Mouse (Mus musculus) stomach, embryonic 14.5 days (tissue): ENCODE data around the gene Nme4. TPM values are rescaled to one million over a fixed set of nuclear protein-coding genes. Genes with fewer than 3 reads are reported as not detected.

ENCODE experiments used
- ATAC-seq: fragments of 200-750 bp; cut with Nextera tagmentation; 2 replicates; pipeline ENCODE4 v1.8.0; 2017; ENCODE audit warnings: low read depth, moderate TSS enrichment; ENCODE audit not compliant: insufficient number of reproducible peaks, insufficient read depth, low FRiP score
- H3K27ac ChIP-seq: fragments of 300-500 bp; sonication (generic); 2 replicates; pipeline ENCODE4 v1.5.1; 2014; ENCODE audit warnings: mild to moderate bottlenecking, low read length, moderate library complexity, mixed read lengths
- H3K27me3 ChIP-seq: fragments of 300-500 bp; sonication (generic); 2 replicates; pipeline ENCODE4 v1.6.1; 2014; ENCODE audit warnings: low read length, control low read depth, mixed read lengths; ENCODE audit not compliant: control insufficient read depth, insufficient read depth
- H3K36me3 ChIP-seq: fragments of 300-500 bp; sonication (generic); 2 replicates; pipeline ENCODE4 v1.6.1; 2014; ENCODE audit warnings: mild to moderate bottlenecking, control low read depth, low read length, moderate library complexity, mixed read lengths; ENCODE audit not compliant: control insufficient read depth, insufficient read depth
- H3K4me1 ChIP-seq: fragments of 300-500 bp; sonication (generic); 2 replicates; pipeline ENCODE4 v1.6.1; 2014; ENCODE audit warnings: low read length, control low read depth, mixed read lengths; ENCODE audit not compliant: control insufficient read depth, insufficient read depth
- H3K4me2 ChIP-seq: fragments of 300-500 bp; sonication (generic); replicated peaks from 2 replicates; pipeline ENCODE4 v1.6.1; 2014; ENCODE audit warnings: low read depth, low read length, control low read depth
- H3K4me3 ChIP-seq: fragments of 300-500 bp; sonication (generic); 2 replicates; pipeline ENCODE4 v1.5.1; 2014; ENCODE audit warnings: low read depth, low read length, control low read depth
- H3K9ac ChIP-seq: fragments of 300-500 bp; sonication (generic); replicated peaks from 2 replicates; pipeline ENCODE4 v1.6.1; 2014; ENCODE audit warnings: low read depth, mild to moderate bottlenecking, control low read depth, low read length, moderate library complexity, mixed read lengths
- H3K9me3 ChIP-seq: fragments of 300-500 bp; sonication (generic); 2 replicates; pipeline ENCODE4 v1.6.1; 2016; ENCODE audit warnings: low read depth, low read length, control low read depth; ENCODE audit not compliant: control insufficient read depth
- WGBS: fragments of 180-500 bp; shearing (Covaris S2); extraction: QIAGEN DNeasy Blood & Tissue Kit; methylation state at CpG from one replicate; pipeline ENCODE4 v1.1.7; 2014; 5-methylcytosine and 5-hydroxymethylcytosine counted together
- polyA plus RNA-seq: library from polyadenylated mRNA; unstranded; fragments of >200 nt; fragmentation: Nextera tagmentation; extraction: Ambion mirVana; gene quantifications from 2 replicates; pipeline ENCODE4 v1.2.1, GENCODE M21; 2014

Gene Nme4
- polyA plus RNA-seq, 1 experiment from 2014 or later: 96.5 TPM

GRCm38 (mm10) chr17:26131856-26132853 lies 36.8 kb upstream of the Nme4 start:
- Histone ChIP-seq H3K27ac (no peak overlapping the region), H3K4me1 (no peaks in the 10 kb centered on the region), H3K4me2 (no peak overlapping the region), H3K36me3 (peaks cover 29% of the 10 kb centered on the region), H3K9ac (no peak overlapping the region), H3K9me3 (no peaks in the 10 kb centered on the region), H3K27me3 (no peaks in the 10 kb centered on the region), H3K4me3 (no peak overlapping the region)
- ATAC-seq: no peak
- 91% methylated on average over 18 of the region's 18 CpGs for WGBS

- ATAC-seq: no peak
- Histone ChIP-seq H3K4me3 (no peak overlapping the region), H3K4me2 (no peak overlapping the region), H3K9me3 (no peaks in the 10 kb centered on the region), H3K36me3 (peaks cover 38% of the 10 kb centered on the region), H3K27me3 (no peaks in the 10 kb centered on the region), H3K27ac (no peak overlapping the region), H3K9ac (no peak overlapping the region), H3K4me1 (no peaks in the 10 kb centered on the region)
- WGBS: 85% methylated on average over 18 of the region's 18 CpGs
Measured at GRCm38 (mm10) chr17:26131062-26131732, 35.8 kb upstream of the Nme4 start.

GRCm38 (mm10) chr17:26125226-26125625 lies 29.8 kb upstream of the Nme4 start:
- Histone ChIP-seq H3K9me3 (no peaks in the 10 kb centered on the region), H3K4me1 (peaks cover 7% of the 10 kb centered on the region; the same call in 1 of the 2 replicates), H3K36me3 (peaks cover 37% of the 10 kb centered on the region), H3K27ac (no peak overlapping the region), H3K27me3 (no peaks in the 10 kb centered on the region), H3K4me3 (no peak overlapping the region), H3K9ac (no peak overlapping the region), H3K4me2 (no peak overlapping the region)
- 90% methylated on average over 10 of the region's 10 CpGs for WGBS
- no peak for ATAC-seq

GRCm38 (mm10) chr17:26124560-26124959 lies 29.2 kb upstream of the Nme4 start:
- Histone ChIP-seq H3K27ac (no peak overlapping the region), H3K9me3 (no peaks in the 10 kb centered on the region), H3K36me3 (peaks cover 34% of the 10 kb centered on the region), H3K9ac (peak overlapping the region; percentile 62; the same call in 1 of the 2 replicates), H3K27me3 (no peaks in the 10 kb centered on the region), H3K4me1 (peaks cover 7% of the 10 kb centered on the region; the same call in 1 of the 2 replicates), H3K4me2 (peak overlapping the region; percentile 51), H3K4me3 (peak overlapping the region; percentile 83)
- no peak for ATAC-seq
- 88% methylated on average over 7 of the region's 7 CpGs for WGBS

- peak; percentile 88 for ATAC-seq
- H3K4me2 ChIP-seq: peak within 1 kb of the TSS; percentile 51
- 0% methylated on average over 32 of the region's 32 CpGs for WGBS
- no peaks in the 10 kb centered on the region for H3K9me3 ChIP-seq
- no peak within 1 kb of the TSS for H3K27ac ChIP-seq
- peaks cover 26% of the 10 kb centered on the region for H3K36me3 ChIP-seq
- peak within 1 kb of the TSS; percentile 83 for H3K4me3 ChIP-seq
- H3K9ac ChIP-seq: peak within 1 kb of the TSS; percentile 62
- peaks cover 7% of the 10 kb centered on the region; the same call in 1 of the 2 replicates for H3K4me1 ChIP-seq
- H3K27me3 ChIP-seq: no peaks in the 10 kb centered on the region
Measured at GRCm38 (mm10) chr17:26123267-26123684, 27.9 kb upstream of the Nme4 start, which contains the start of gene Mrpl28. Gene Mrpl28 (plus strand): TSS chr17:26123500.

GRCm38 (mm10) chr17:26122431-26123140 lies 27.2 kb upstream of the Nme4 start:
- H3K9me3 ChIP-seq: no peaks in the 10 kb centered on the region
- H3K4me3 ChIP-seq: no peak overlapping the region
- 0 out of 2 replicates have a peak, but pooled peaks cover 2% of the 10 kb centered on the region for H3K27me3 ChIP-seq
- H3K4me2 ChIP-seq: no peak overlapping the region
- H3K27ac ChIP-seq: no peak overlapping the region
- peaks cover 20% of the 10 kb centered on the region for H3K36me3 ChIP-seq
- H3K4me1 ChIP-seq: peaks cover 7% of the 10 kb centered on the region; the same call in 1 of the 2 replicates
- no peak for ATAC-seq
- H3K9ac ChIP-seq: no peak overlapping the region
- 55% methylated on average over 5 of the region's 5 CpGs for WGBS

GRCm38 (mm10) chr17:26119766-26120710 lies 24.6 kb upstream of the Nme4 start:
- peaks cover 13% of the 10 kb centered on the region for H3K27me3 ChIP-seq
- no peak overlapping the region for H3K27ac ChIP-seq
- H3K36me3 ChIP-seq: peaks cover under 1% of the 10 kb centered on the region; the same call in 1 of the 2 replicates
- H3K9ac ChIP-seq: no peak overlapping the region
- peaks cover 7% of the 10 kb centered on the region; the same call in 1 of the 2 replicates for H3K4me1 ChIP-seq
- no peaks in the 10 kb centered on the region for H3K9me3 ChIP-seq
- no peak overlapping the region for H3K4me3 ChIP-seq
- peak overlapping the region; percentile 19; the same call in 1 of the 2 replicates for H3K4me2 ChIP-seq
- ATAC-seq: no peak; the same call in 1 of the 2 replicates
- 44% methylated on average over 33 of the region's 33 CpGs for WGBS
